Mouse (Mus musculus) cortical plate, adult 2 months (tissue): Measurements from ENCODE around the gene Nutm1.

Experiments used
- CTCF ChIP-seq: fragments of 200-500 bp; IDR thresholded peaks from 2 replicates; pipeline ENCODE4 v1.5.1; 2011; ENCODE audit warnings: mild to moderate bottlenecking, control low read depth, low read length; ENCODE audit not compliant: insufficient read depth; ENCODE audit errors: extremely low read depth
- POLR2A ChIP-seq: fragments of 200-500 bp; IDR thresholded peaks from 2 replicates; pipeline ENCODE4 v1.6.1; 2011; ENCODE audit warnings: mild to moderate bottlenecking, low read length, control low read depth; ENCODE audit not compliant: insufficient read depth; ENCODE audit errors: extremely low read depth

DNA sequence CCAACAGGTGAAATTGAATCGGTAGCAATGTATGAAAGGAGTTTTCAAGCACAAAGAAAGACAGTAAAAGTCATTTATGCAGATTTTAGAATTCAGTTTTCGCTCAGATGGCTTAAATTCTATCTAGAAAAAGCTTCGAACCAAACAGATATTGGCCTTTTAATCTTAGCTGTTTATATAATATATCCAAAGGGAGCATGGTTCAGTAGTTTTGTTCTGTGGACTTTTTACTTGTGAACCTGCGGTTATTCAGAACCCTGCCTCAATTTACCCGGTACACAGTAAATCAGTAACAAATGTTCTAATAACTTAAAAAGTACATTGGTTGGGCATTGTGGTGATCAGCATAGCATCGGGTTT lies 25.9 kb upstream of the Nutm1 start:
- no peak for TF ChIP-seq POLR2A
- no peak for TF ChIP-seq CTCF
